Mouse (Mus musculus): ENCODE measurements around the gene Vps4a.

DNA sequence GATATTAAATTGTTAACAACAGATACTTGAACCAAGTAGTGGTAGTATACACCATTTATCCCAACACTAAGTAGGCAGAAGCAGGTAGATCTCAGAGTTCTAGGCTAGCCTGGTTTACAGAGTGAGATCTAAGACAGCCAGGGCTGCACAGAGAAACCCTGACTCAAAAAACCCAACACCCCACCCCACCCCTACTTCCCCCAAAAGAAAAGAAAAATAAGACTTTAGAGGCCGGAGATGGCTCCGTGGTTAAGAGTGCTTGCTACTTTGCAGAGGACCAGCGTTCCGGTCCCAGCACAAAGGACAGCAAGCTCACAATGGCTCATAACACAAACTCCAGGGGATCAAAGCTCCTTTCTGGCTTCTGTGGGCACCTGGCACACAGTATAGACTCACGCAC, 55.0 kb downstream of the Vps4a start:
- TF ChIP-seq EP300 (optimal IDR thresholded peaks at IDR 0.05) (no peak), CTCF (IDR thresholded peaks at IDR 0.05; ENCODE audit: low read depth) (no peak)
